Mouse (Mus musculus) hindbrain, postnatal 0 days (tissue): ENCODE measurements around the gene Btbd9. TPM values are rescaled to one million over a fixed set of nuclear protein-coding genes. Genes with fewer than 3 reads are reported as not detected.

ENCODE experiments used
- ATAC-seq: fragments of 200-750 bp; cut with Nextera tagmentation; 2 replicates; pipeline ENCODE4 v1.8.0; 2017; ENCODE audit warnings: mild to moderate bottlenecking, moderate TSS enrichment, moderate library complexity
- DNase-seq: peaks from one replicate; pipeline ENCODE4 v3.0.0-alpha.2; 2015; ENCODE audit warnings: low spot score
- H3K27ac ChIP-seq: fragments of 300-500 bp; sonication (generic); 2 replicates; pipeline ENCODE4 v1.5.1; 2014; ENCODE audit warnings: mild to moderate bottlenecking
- H3K27me3 ChIP-seq: fragments of 300-500 bp; sonication (generic); 2 replicates; pipeline ENCODE4 v1.6.1; 2014; ENCODE audit warnings: low read length, mixed read lengths; ENCODE audit not compliant: insufficient read depth
- H3K36me3 ChIP-seq: fragments of 300-500 bp; sonication (generic); 2 replicates; pipeline ENCODE4 v1.6.1; 2014; ENCODE audit warnings: low read length, mixed read lengths; ENCODE audit not compliant: insufficient read depth
- H3K4me1 ChIP-seq: fragments of 300-500 bp; sonication (generic); 2 replicates; pipeline ENCODE4 v1.6.1; 2014; ENCODE audit warnings: antibody characterized with exemption, low read length, mixed read lengths; ENCODE audit not compliant: insufficient read depth
- H3K4me2 ChIP-seq: fragments of 300-500 bp; sonication (generic); 2 replicates; pipeline ENCODE4 v1.6.1; 2014; ENCODE audit warnings: low read depth, mild to moderate bottlenecking, low read length, moderate library complexity, mixed read lengths
- H3K4me3 ChIP-seq: fragments of 300-500 bp; sonication (generic); 2 replicates; pipeline ENCODE4 v1.5.1; 2014; ENCODE audit warnings: low read length
- H3K9ac ChIP-seq: fragments of 300-500 bp; sonication (generic); replicated peaks from 2 replicates; pipeline ENCODE4 v1.6.1; 2014; ENCODE audit warnings: mild to moderate bottlenecking, low read length, moderate library complexity, mixed read lengths
- H3K9me3 ChIP-seq: fragments of 300-500 bp; sonication (generic); 2 replicates; pipeline ENCODE4 v1.6.1; 2016; ENCODE audit warnings: low read length, mixed read lengths
- CTCF ChIP-seq: IDR thresholded peaks from 2 replicates; pipeline ENCODE4 v1.5.1; 2016; ENCODE audit warnings: antibody characterized with exemption, control low read depth, low read depth
- WGBS: fragments of 180-500 bp; shearing (Covaris S2); extraction: QIAGEN DNeasy Blood & Tissue Kit; methylation state at CpG from one replicate; pipeline ENCODE4 v1.1.7; 2014; 5-methylcytosine and 5-hydroxymethylcytosine counted together
- polyA plus RNA-seq: library from polyadenylated mRNA; unstranded; fragments of >200 nt; fragmentation: Nextera tagmentation; extraction: Ambion mirVana; gene quantifications from 2 replicates; pipeline ENCODE4 v1.2.1, GENCODE M21; 2015
- total RNA-seq: library from RNA; depleted of rRNA; stranded (reverse); fragments of >200 nt; gene quantifications from 2 replicates; pipeline ENCODE4 v1.2.3, GENCODE M21; 2014

The Btbd9 gene
- total and polyA plus RNA-seq, 2 experiments from 2014 or later = 67.7 to 122 TPM

GRCm38 (mm10) chr17:30193615-30194014, 382.7 kb downstream of the Btbd9 start:
- TF ChIP-seq CTCF = no peak
- Histone ChIP-seq H3K9me3 (no peaks in the 10 kb centered on the region), H3K4me2 (no peak overlapping the region), H3K27me3 (no peaks in the 10 kb centered on the region), H3K4me1 (peaks cover 38% of the 10 kb centered on the region), H3K4me3 (no peak overlapping the region), H3K36me3 (no peaks in the 10 kb centered on the region), H3K9ac (no peak overlapping the region), H3K27ac (no peak overlapping the region)
- DNase-seq (no peak), ATAC-seq (no peak)
- WGBS = 86% methylated on average over 2 of the region's 2 CpGs

GRCm38 (mm10) chr17:30192416-30193005, 383.8 kb downstream of the Btbd9 start:
- DNase-seq = no peak
- Histone ChIP-seq H3K27ac (no peak overlapping the region), H3K36me3 (no peaks in the 10 kb centered on the region), H3K9me3 (no peaks in the 10 kb centered on the region), H3K27me3 (no peaks in the 10 kb centered on the region), H3K4me1 (peaks cover 44% of the 10 kb centered on the region), H3K4me2 (no peak overlapping the region), H3K4me3 (no peak overlapping the region), H3K9ac (no peak overlapping the region)
- TF ChIP-seq CTCF = no peak
- no peak for ATAC-seq
- 85% methylated on average over 26 of the region's 26 CpGs for WGBS

- Histone ChIP-seq H3K27me3 (no peaks in the 10 kb centered on the region), H3K4me2 (no peak overlapping the region), H3K27ac (no peak overlapping the region), H3K9me3 (no peaks in the 10 kb centered on the region), H3K4me1 (peaks cover 34% of the 10 kb centered on the region), H3K36me3 (no peaks in the 10 kb centered on the region), H3K9ac (no peak overlapping the region), H3K4me3 (no peak overlapping the region)
- ATAC-seq (no peak), DNase-seq (no peak)
- no peak for TF ChIP-seq CTCF
- WGBS = 68% methylated on average over 11 of the region's 11 CpGs
Measured at GRCm38 (mm10) chr17:30191097-30191640, 385.1 kb downstream of the Btbd9 start.

GRCm38 (mm10) chr17:30188031-30188981, 388.0 kb downstream of the Btbd9 start:
- TF ChIP-seq CTCF = no peak
- Histone ChIP-seq H3K36me3 (no peaks in the 10 kb centered on the region), H3K4me1 (peaks cover 26% of the 10 kb centered on the region), H3K4me2 (peak overlapping the region; percentile 25; the same call in 1 of the 2 replicates), H3K27ac (peak overlapping the region; percentile 68), H3K4me3 (no peak overlapping the region), H3K9me3 (no peaks in the 10 kb centered on the region), H3K9ac (no peak overlapping the region), H3K27me3 (no peaks in the 10 kb centered on the region)
- ATAC-seq (peak; percentile 59), DNase-seq (peak; percentile 68)
- WGBS = 13% methylated on average over 20 of the region's 20 CpGs

- no peak overlapping the region for H3K4me3 ChIP-seq
- H3K36me3 ChIP-seq = no peaks in the 10 kb centered on the region
- DNase-seq (peak; percentile 32), ATAC-seq (no peak; the same call in 1 of the 2 replicates)
- H3K9ac ChIP-seq = no peak overlapping the region
- H3K4me1 ChIP-seq = peaks cover 26% of the 10 kb centered on the region
- 29% methylated on average over 5 of the region's 5 CpGs for WGBS
- 0 out of 2 replicates have a peak overlapping the region, but pooled peaks have one; percentile 25 for H3K4me2 ChIP-seq
- H3K9me3 ChIP-seq = no peaks in the 10 kb centered on the region
- H3K27me3 ChIP-seq = no peaks in the 10 kb centered on the region
- H3K27ac ChIP-seq = peak overlapping the region; percentile 68; the same call in 1 of the 2 replicates
- no peak for TF ChIP-seq CTCF
Measured at GRCm38 (mm10) chr17:30187581-30187980, 388.7 kb downstream of the Btbd9 start.

GRCm38 (mm10) chr17:30187154-30187553, 389.1 kb downstream of the Btbd9 start:
- no peak for TF ChIP-seq CTCF
- ATAC-seq (no peak), DNase-seq (no peak)
- no peak overlapping the region for H3K27ac ChIP-seq
- peaks cover 26% of the 10 kb centered on the region for H3K4me1 ChIP-seq
- WGBS = 93% methylated on average over 6 of the region's 6 CpGs
- H3K36me3 ChIP-seq = no peaks in the 10 kb centered on the region
- H3K9me3 ChIP-seq = no peaks in the 10 kb centered on the region
- H3K9ac ChIP-seq = no peak overlapping the region
- no peak overlapping the region for H3K4me2 ChIP-seq
- no peaks in the 10 kb centered on the region for H3K27me3 ChIP-seq
- no peak overlapping the region for H3K4me3 ChIP-seq
